Mouse (Mus musculus): ENCODE measurements around the gene Ggact. TPM values are rescaled to one million over a fixed set of nuclear protein-coding genes. Genes with fewer than 3 reads are reported as not detected.

Ggact gene
- polyA plus RNA-seq, 1 experiment = 151 TPM

DNA sequence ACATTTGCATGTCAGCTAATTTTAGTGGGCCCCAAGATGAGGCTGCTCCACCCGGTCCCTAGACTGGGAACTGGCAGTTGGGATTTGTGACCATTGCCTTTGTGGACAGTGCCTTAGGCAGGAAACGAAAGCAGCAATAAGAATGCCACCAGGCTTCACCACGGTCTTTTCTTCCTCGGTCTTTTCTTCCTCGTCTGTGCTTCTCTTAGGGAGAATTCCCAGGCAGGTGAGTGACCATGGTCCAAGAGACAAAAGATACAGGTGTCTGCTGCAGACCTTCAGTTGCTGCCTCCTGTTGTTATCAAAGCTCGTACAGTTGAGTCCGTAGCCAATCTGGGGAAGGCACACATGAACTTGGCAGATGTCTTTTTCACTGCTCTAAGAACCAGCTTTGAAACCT, 33.3 kb downstream of the Ggact start:
- TF ChIP-seq CTCF (IDR thresholded peaks at IDR 0.05; ENCODE audit: extremely low read depth, insufficient read length, insufficient replicate concordance, low read depth, low read length) = no peak
- TF ChIP-seq POLR2A (IDR thresholded peaks at IDR 0.05; ENCODE audit: low read depth, low read length) = no peak
- no peaks in the 10 kb centered on the region for H3K27me3 ChIP-seq (ENCODE audit: control insufficient read depth, insufficient read depth, low read length)
- 28% methylated on average over 7 of the region's 7 CpGs for WGBS

GRCm38 (mm10) chr14:122877787-122878186, 35.8 kb downstream of the Ggact start:
- Histone ChIP-seq H3K4me3 (ENCODE audit: low read depth, low read length) (no peak overlapping the region), H3K4me1 (ENCODE audit: control insufficient read depth, insufficient read depth, insufficient read length, low read length) (peaks cover 6% of the 10 kb centered on the region; the same call in 1 of the 2 replicates), H3K27ac (ENCODE audit: insufficient read depth, low read depth, low read length) (no peak overlapping the region), H3K27me3 (ENCODE audit: control insufficient read depth, insufficient read depth, low read length) (no peaks in the 10 kb centered on the region), H3K36me3 (ENCODE audit: control insufficient read depth, insufficient read depth, low read length) (peaks cover 2% of the 10 kb centered on the region; the same call in 1 of the 2 replicates)
- TF ChIP-seq POLR2A (IDR thresholded peaks at IDR 0.05; ENCODE audit: low read depth, low read length) = no peak
- no peak for TF ChIP-seq CTCF (IDR thresholded peaks at IDR 0.05; ENCODE audit: extremely low read depth, insufficient read length, insufficient replicate concordance, low read depth, low read length)
- 91% methylated on average over 3 of the region's 3 CpGs for WGBS

More for the DNA sequence above, 33.3 kb downstream of the Ggact start:
- Histone ChIP-seq H3K4me3 (ENCODE audit: low read depth, low read length) (0 out of 2 replicates have a peak overlapping the region, but pooled peaks have one; percentile 0), H3K27ac (ENCODE audit: insufficient read depth, low read depth, low read length) (peak overlapping the region; percentile 66), H3K4me1 (ENCODE audit: control insufficient read depth, insufficient read depth, insufficient read length, low read length) (peaks cover 13% of the 10 kb centered on the region), H3K36me3 (ENCODE audit: control insufficient read depth, insufficient read depth, low read length) (peaks cover 6% of the 10 kb centered on the region)

GRCm38 (mm10) chr14:122876723-122877122, 36.8 kb downstream of the Ggact start:
- no peak overlapping the region for H3K4me3 ChIP-seq (ENCODE audit: low read depth, low read length)
- 65% methylated on average over 7 of the region's 7 CpGs for WGBS
- TF ChIP-seq POLR2A (IDR thresholded peaks at IDR 0.05; ENCODE audit: low read depth, low read length) = no peak
- no peak for TF ChIP-seq CTCF (IDR thresholded peaks at IDR 0.05; ENCODE audit: extremely low read depth, insufficient read length, insufficient replicate concordance, low read depth, low read length)
- H3K4me1 ChIP-seq (ENCODE audit: control insufficient read depth, insufficient read depth, insufficient read length, low read length) = peaks cover 9% of the 10 kb centered on the region; the same call in 1 of the 2 replicates
- H3K27ac ChIP-seq (ENCODE audit: insufficient read depth, low read depth, low read length) = no peak overlapping the region
- peaks cover 2% of the 10 kb centered on the region; the same call in 1 of the 2 replicates for H3K36me3 ChIP-seq (ENCODE audit: control insufficient read depth, insufficient read depth, low read length)
- H3K27me3 ChIP-seq (ENCODE audit: control insufficient read depth, insufficient read depth, low read length) = no peaks in the 10 kb centered on the region

DNA sequence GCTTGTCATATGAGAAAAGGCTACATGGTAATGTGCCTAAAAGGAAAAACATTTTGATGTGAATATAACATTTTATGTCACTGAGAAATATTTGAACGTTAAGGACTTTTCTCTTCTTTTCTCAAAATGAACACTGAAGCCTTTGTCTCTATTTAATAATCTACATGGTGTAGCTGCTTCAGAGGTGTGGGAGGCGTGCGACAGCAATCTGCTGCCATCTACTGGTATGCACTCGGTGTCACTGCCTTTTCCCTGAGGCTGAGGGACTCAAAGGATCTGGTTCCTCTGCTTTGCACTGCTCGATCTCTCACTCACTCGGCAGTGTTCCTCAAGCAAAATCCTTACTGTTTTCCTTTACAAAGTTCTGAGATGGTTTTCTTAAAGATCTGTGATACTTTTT, 37.4 kb downstream of the Ggact start:
- H3K4me1 ChIP-seq (ENCODE audit: control insufficient read depth, insufficient read depth, insufficient read length, low read length) = peaks cover 9% of the 10 kb centered on the region; the same call in 1 of the 2 replicates
- no peak overlapping the region for H3K27ac ChIP-seq (ENCODE audit: insufficient read depth, low read depth, low read length)
- no peaks in the 10 kb centered on the region for H3K27me3 ChIP-seq (ENCODE audit: control insufficient read depth, insufficient read depth, low read length)
- no peak overlapping the region for H3K4me3 ChIP-seq (ENCODE audit: low read depth, low read length)
- H3K36me3 ChIP-seq (ENCODE audit: control insufficient read depth, insufficient read depth, low read length) = peaks cover 2% of the 10 kb centered on the region; the same call in 1 of the 2 replicates
- peak; percentile 95 for TF ChIP-seq CTCF (IDR thresholded peaks at IDR 0.05; ENCODE audit: extremely low read depth, insufficient read length, insufficient replicate concordance, low read depth, low read length)
- no peak for TF ChIP-seq POLR2A (IDR thresholded peaks at IDR 0.05; ENCODE audit: low read depth, low read length)
- 3% methylated on average over 6 of the region's 6 CpGs for WGBS

DNA sequence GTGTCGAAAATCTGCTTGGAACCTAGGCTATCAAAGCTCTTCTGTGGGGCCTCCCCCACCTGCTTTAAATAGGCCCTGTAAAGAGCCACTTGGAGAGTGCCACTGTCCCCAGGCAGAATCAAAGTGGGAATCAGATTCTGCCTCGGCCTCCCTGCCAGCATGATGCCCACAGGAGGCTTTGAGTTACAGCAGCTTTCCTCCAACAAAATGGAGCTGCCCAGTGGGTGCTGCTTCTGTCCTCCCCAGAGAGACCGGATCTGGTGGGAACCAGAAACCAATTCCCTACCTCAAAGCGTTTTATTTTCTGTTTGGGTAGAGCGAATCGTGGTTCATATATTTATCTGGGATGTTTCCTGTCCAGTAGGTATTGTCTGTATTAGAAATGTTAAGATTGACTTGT, 37.9 kb downstream of the Ggact start:
- Histone ChIP-seq H3K27ac (ENCODE audit: insufficient read depth, low read depth, low read length) (no peak overlapping the region), H3K4me3 (ENCODE audit: low read depth, low read length) (no peak overlapping the region), H3K4me1 (ENCODE audit: control insufficient read depth, insufficient read depth, insufficient read length, low read length) (peaks cover 9% of the 10 kb centered on the region; the same call in 1 of the 2 replicates), H3K27me3 (ENCODE audit: control insufficient read depth, insufficient read depth, low read length) (no peaks in the 10 kb centered on the region), H3K36me3 (ENCODE audit: control insufficient read depth, insufficient read depth, low read length) (peaks cover 2% of the 10 kb centered on the region; the same call in 1 of the 2 replicates)
- TF ChIP-seq POLR2A (IDR thresholded peaks at IDR 0.05; ENCODE audit: low read depth, low read length) (no peak), CTCF (IDR thresholded peaks at IDR 0.05; ENCODE audit: extremely low read depth, insufficient read length, insufficient replicate concordance, low read depth, low read length) (no peak)
- WGBS = 88% methylated on average over 6 of the region's 6 CpGs

GRCm38 (mm10) chr14:122875056-122875455, 38.5 kb downstream of the Ggact start:
- WGBS = 93% methylated on average over 8 of the region's 8 CpGs
- H3K4me1 ChIP-seq (ENCODE audit: control insufficient read depth, insufficient read depth, insufficient read length, low read length) = peaks cover 3% of the 10 kb centered on the region; the same call in 1 of the 2 replicates
- H3K27me3 ChIP-seq (ENCODE audit: control insufficient read depth, insufficient read depth, low read length) = no peaks in the 10 kb centered on the region
- TF ChIP-seq CTCF (IDR thresholded peaks at IDR 0.05; ENCODE audit: extremely low read depth, insufficient read length, insufficient replicate concordance, low read depth, low read length) (no peak), POLR2A (IDR thresholded peaks at IDR 0.05; ENCODE audit: low read depth, low read length) (no peak)
- no peak overlapping the region for H3K4me3 ChIP-seq (ENCODE audit: low read depth, low read length)
- H3K36me3 ChIP-seq (ENCODE audit: control insufficient read depth, insufficient read depth, low read length) = peaks cover 2% of the 10 kb centered on the region; the same call in 1 of the 2 replicates
- H3K27ac ChIP-seq (ENCODE audit: insufficient read depth, low read depth, low read length) = no peak overlapping the region

DNA sequence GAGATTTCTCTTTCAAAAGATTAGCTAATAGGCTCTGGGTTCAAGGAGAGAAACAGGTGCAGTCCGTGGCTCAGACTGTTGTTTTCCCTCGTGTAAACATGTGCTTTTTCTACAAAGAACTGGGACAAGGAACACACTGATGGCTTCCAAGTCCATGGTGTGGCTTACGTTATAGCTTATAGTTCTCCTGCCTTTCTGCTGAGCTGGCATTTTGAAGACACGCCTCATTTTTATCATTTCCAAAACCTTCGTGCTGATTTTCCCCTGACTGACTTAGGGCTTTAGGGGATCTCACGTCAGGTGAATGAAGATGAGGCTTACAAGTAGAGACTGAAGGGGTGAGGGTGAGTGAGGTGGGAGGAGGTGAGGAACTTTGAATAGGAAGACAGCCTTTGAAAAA, 40.9 kb downstream of the Ggact start:
- WGBS = 51% methylated on average over 6 of the region's 6 CpGs
- Histone ChIP-seq H3K4me1 (ENCODE audit: control insufficient read depth, insufficient read depth, insufficient read length, low read length) (0 out of 2 replicates have a peak, but pooled peaks cover 2% of the 10 kb centered on the region), H3K27ac (ENCODE audit: insufficient read depth, low read depth, low read length) (no peak overlapping the region), H3K27me3 (ENCODE audit: control insufficient read depth, insufficient read depth, low read length) (no peaks in the 10 kb centered on the region), H3K36me3 (ENCODE audit: control insufficient read depth, insufficient read depth, low read length) (no peaks in the 10 kb centered on the region), H3K4me3 (ENCODE audit: low read depth, low read length) (no peak overlapping the region)
- TF ChIP-seq POLR2A (IDR thresholded peaks at IDR 0.05; ENCODE audit: low read depth, low read length) (no peak), CTCF (IDR thresholded peaks at IDR 0.05; ENCODE audit: extremely low read depth, insufficient read length, insufficient replicate concordance, low read depth, low read length) (no peak)
